Mouse (Mus musculus) c-Kit-positive CD71-positive TER-119-negative erythroid progenitor cells, embryonic 14.5 days (primary cell): Measurements from ENCODE around the gene Exo5.

Source experiments
- DNase-seq: peaks from one replicate; pipeline ENCODE4 v3.0.0-alpha.2; 2013; ENCODE audit warnings: low read depth

Exo5 gene

GRCm38 (mm10) chr4:120924554-120925299 lies at the start of gene Exo5:
TSS of gene Exo5 (minus strand) at chr4:120925017.
- DNase-seq = peak; percentile 90

- DNase-seq = no peak
Observed at GRCm38 (mm10) chr4:120971842-120972241, 47.0 kb upstream of the Exo5 start.

GRCm38 (mm10) chr4:120969382-120970146 lies 44.7 kb upstream of the Exo5 start:
- no peak for DNase-seq

- no peak for DNase-seq
Observed at GRCm38 (mm10) chr4:120968486-120968885, 43.7 kb upstream of the Exo5 start.

GRCm38 (mm10) chr4:120955586-120955985 lies 30.8 kb upstream of the Exo5 start:
- no peak for DNase-seq

- DNase-seq = no peak
Observed at GRCm38 (mm10) chr4:120953667-120954066, 28.9 kb upstream of the Exo5 start.

- DNase-seq = peak; percentile 44
Observed at GRCm38 (mm10) chr4:120953038-120953437, 28.2 kb upstream of the Exo5 start.

GRCm38 (mm10) chr4:120952163-120952562 lies 27.3 kb upstream of the Exo5 start:
- DNase-seq = peak; percentile 31

- DNase-seq = peak; percentile 80
Observed at GRCm38 (mm10) chr4:120951428-120951973, 26.7 kb upstream of the Exo5 start, which contains the start of gene Zfp69. TSS of gene Zfp69 (minus strand) at chr4:120951699.

GRCm38 (mm10) chr4:120950763-120951427 lies 26.1 kb upstream of the Exo5 start:
- no peak for DNase-seq

- DNase-seq = no peak
Observed at GRCm38 (mm10) chr4:120948938-120949337, 24.1 kb upstream of the Exo5 start.

GRCm38 (mm10) chr4:120935006-120935405 lies 10.2 kb upstream of the Exo5 start:
- no peak for DNase-seq

GRCm38 (mm10) chr4:120930736-120931135 lies 5.9 kb upstream of the Exo5 start:
- no peak for DNase-seq

- no peak for DNase-seq
Observed at GRCm38 (mm10) chr4:120928686-120929085, 3.9 kb upstream of the Exo5 start.

- peak; percentile 67 for DNase-seq
Observed at GRCm38 (mm10) chr4:120925386-120925785, 569 bp upstream of the Exo5 start.

GRCm38 (mm10) chr4:120921461-120921860 lies 3.4 kb downstream of the Exo5 start:
- DNase-seq = no peak

GRCm38 (mm10) chr4:120914501-120914900 lies 10.3 kb downstream of the Exo5 start:
- DNase-seq = no peak

- no peak for DNase-seq
Observed at GRCm38 (mm10) chr4:120913861-120914260, 11.0 kb downstream of the Exo5 start.

GRCm38 (mm10) chr4:120913443-120913842 lies 11.4 kb downstream of the Exo5 start:
- DNase-seq = no peak

GRCm38 (mm10) chr4:120912866-120913265 lies 12.0 kb downstream of the Exo5 start:
- DNase-seq = no peak

GRCm38 (mm10) chr4:120911086-120911485 lies 13.7 kb downstream of the Exo5 start:
- no peak for DNase-seq

- peak; percentile 72 for DNase-seq
Observed at GRCm38 (mm10) chr4:120909558-120910150, 15.2 kb downstream of the Exo5 start.
